Mouse (Mus musculus) kidney, postnatal 0 days (tissue): ENCODE data around the gene Gna12. TPM values are rescaled to one million over a fixed set of nuclear protein-coding genes. Genes with fewer than 3 reads are reported as not detected.

Source experiments
- ATAC-seq: fragments of 200-750 bp; cut with Nextera tagmentation; replicated peaks from 2 replicates; pipeline ENCODE4 v1.8.0; 2017; ENCODE audit warnings: low read depth, moderate number of reproducible peaks, moderate TSS enrichment, moderate library complexity; ENCODE audit not compliant: low FRiP score
- DNase-seq: peaks from one replicate; pipeline ENCODE4 v3.0.0-alpha.2; 2016; ENCODE audit warnings: low spot score
- H3K27ac ChIP-seq: fragments of 300-500 bp; sonication (generic); 2 replicates; pipeline ENCODE4 v1.5.1; 2014; ENCODE audit warnings: mild to moderate bottlenecking
- H3K27me3 ChIP-seq: fragments of 300-500 bp; sonication (generic); 2 replicates; pipeline ENCODE4 v1.6.1; 2014; ENCODE audit warnings: low read length, mixed read lengths; ENCODE audit not compliant: insufficient read depth
- H3K36me3 ChIP-seq: fragments of 300-500 bp; sonication (generic); 2 replicates; pipeline ENCODE4 v1.6.1; 2014; ENCODE audit warnings: low read length, mixed read lengths; ENCODE audit not compliant: insufficient read depth
- H3K4me1 ChIP-seq: fragments of 300-500 bp; sonication (generic); replicated peaks from 2 replicates; pipeline ENCODE4 v1.6.1; 2014; ENCODE audit warnings: antibody characterized with exemption, low read length, mixed read lengths; ENCODE audit not compliant: insufficient read depth
- H3K4me2 ChIP-seq: fragments of 300-500 bp; sonication (generic); 2 replicates; pipeline ENCODE4 v1.6.1; 2014; ENCODE audit warnings: mild to moderate bottlenecking, low read length, moderate library complexity, mixed read lengths
- H3K4me3 ChIP-seq: fragments of 300-500 bp; sonication (generic); replicated peaks from 2 replicates; pipeline ENCODE4 v1.5.1; 2014; ENCODE audit warnings: low read depth, low read length
- H3K9ac ChIP-seq: fragments of 300-500 bp; sonication (generic); 2 replicates; pipeline ENCODE4 v1.6.1; 2014; ENCODE audit warnings: low read depth, low read length
- H3K9me3 ChIP-seq: fragments of 300-500 bp; sonication (generic); replicated peaks from 2 replicates; pipeline ENCODE4 v1.6.1; 2016; ENCODE audit warnings: low read length, inconsistent platforms, mixed read lengths
- CTCF ChIP-seq: IDR thresholded peaks from 2 replicates; pipeline ENCODE4 v1.5.1; 2016; ENCODE audit warnings: antibody characterized with exemption, low read depth, mild to moderate bottlenecking, moderate library complexity
- WGBS: fragments of 180-500 bp; shearing (Covaris S2); extraction: QIAGEN DNeasy Blood & Tissue Kit; methylation state at CpG from one replicate; pipeline ENCODE4 v1.1.7; 2014; 5-methylcytosine and 5-hydroxymethylcytosine counted together
- polyA plus RNA-seq: library from polyadenylated mRNA; unstranded; fragments of >200 nt; fragmentation: Nextera tagmentation; extraction: Ambion mirVana; gene quantifications from 2 replicates; pipeline ENCODE4 v1.2.1, GENCODE M21; 2015

Gna12 gene
- polyA plus RNA-seq, 1 experiment from 2014 or later: 48.8 TPM

DNA sequence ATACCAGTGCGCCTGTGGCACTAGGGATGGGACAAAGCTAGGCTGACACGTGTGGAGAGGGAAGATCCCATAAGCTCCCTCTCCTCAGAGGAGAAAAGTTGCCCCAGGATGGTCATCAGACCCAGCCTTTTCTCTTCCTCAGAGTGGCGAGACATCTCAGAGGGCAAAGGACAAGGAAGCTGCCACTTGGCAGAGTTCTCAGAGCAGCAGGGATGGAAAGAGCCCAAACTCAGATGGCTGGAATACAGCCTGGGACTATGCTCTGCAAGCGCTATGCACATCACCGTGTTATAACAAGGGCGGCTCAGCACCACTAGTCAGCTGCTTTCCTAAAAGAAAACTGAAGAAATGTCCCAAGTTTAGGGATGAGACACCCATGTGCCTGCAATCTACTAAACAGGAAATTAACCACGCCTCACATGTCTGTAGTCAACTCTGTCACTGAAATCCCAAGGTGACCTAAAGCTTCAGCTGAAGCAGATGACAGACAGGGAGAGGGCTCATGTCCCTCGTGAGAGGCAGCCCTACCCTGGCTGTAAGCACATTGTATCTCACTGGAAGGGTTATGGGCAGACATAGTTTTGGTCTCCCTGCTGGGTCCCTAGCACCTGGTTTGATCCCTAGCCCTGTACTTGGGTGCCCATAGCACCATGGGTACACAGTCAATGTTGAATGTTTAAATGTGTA, 48.2 kb downstream of the Gna12 start:
- Histone ChIP-seq H3K9me3 (no peaks in the 10 kb centered on the region), H3K4me2 (no peak overlapping the region), H3K36me3 (peaks cover 53% of the 10 kb centered on the region), H3K9ac (no peak overlapping the region), H3K27me3 (no peaks in the 10 kb centered on the region), H3K27ac (no peak overlapping the region), H3K4me3 (no peak overlapping the region), H3K4me1 (peaks cover 2% of the 10 kb centered on the region; the same call in 1 of the 2 replicates)
- no peak for TF ChIP-seq CTCF
- no peak for DNase-seq
- 86% methylated on average over 8 of the region's 8 CpGs for WGBS
- ATAC-seq: no peak

DNA sequence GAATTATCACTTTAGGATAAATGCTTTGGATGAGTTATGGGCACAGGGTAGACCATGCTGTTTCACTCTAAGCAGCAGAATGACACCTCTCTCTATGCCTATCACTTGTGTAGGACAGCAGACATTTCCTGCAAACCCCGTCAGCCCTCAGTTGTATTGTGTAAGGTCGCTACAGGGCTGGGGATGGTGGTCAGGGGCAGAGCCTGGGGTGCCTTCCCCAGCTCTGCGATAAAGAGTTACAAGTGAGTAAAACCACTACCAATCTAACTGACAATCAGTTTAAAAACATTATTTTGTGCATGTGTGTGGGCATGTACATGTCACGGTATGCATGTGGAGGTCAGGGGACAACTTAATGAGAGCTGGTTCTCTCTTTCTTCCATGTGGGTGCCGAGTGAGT, 49.1 kb downstream of the Gna12 start:
- no peak for DNase-seq
- no peak overlapping the region for H3K9ac ChIP-seq
- H3K27ac ChIP-seq: no peak overlapping the region
- no peaks in the 10 kb centered on the region; the same call in 1 of the 2 replicates for H3K4me1 ChIP-seq
- H3K36me3 ChIP-seq: peaks cover 53% of the 10 kb centered on the region
- no peak for TF ChIP-seq CTCF
- no peaks in the 10 kb centered on the region for H3K27me3 ChIP-seq
- no peak overlapping the region for H3K4me3 ChIP-seq
- H3K9me3 ChIP-seq: no peaks in the 10 kb centered on the region
- ATAC-seq: no peak
- WGBS: 92% methylated on average over 5 of the region's 5 CpGs
- no peak overlapping the region for H3K4me2 ChIP-seq

DNA sequence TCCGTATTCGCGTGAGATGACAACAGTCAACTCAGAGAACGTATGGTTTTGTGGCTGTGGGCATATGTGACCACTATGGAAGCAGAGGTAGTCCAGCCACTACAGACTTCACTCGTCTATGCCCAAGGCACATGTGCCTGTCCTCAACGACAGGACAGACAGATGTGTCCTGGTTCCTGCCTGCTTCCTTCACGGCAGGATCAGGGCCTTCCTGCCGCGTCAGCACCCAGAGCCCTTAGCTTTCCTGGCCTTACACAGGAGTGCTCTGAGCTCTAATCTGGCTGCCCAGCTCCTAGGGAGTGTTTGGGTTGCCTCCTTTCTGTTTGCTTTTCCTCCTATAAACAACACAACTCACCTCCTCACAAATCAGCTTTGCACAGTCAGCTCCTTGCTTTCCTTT, 53.3 kb downstream of the Gna12 start:
- Histone ChIP-seq H3K36me3 (peaks cover 39% of the 10 kb centered on the region), H3K27ac (no peak overlapping the region)

DNA sequence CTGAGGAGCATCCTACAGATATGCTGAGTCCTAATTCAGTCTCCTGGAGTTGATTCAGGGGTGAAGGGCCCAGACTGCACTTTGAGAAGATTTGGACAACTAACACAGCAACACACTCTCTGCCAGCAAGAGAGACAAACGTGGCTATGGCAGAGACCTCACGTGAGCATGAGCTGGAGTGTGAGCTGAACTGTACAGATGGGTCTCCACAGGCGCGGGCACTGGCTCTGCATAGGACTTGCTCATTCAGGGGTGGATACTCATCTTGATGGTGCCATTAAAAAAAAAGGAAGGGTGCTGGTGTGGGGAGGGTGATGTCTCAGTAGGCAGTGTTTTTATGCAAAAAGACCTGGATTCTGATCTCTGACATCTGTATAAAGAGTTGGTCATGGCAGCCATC, 55.1 kb downstream of the Gna12 start:
- no peak for DNase-seq
- Histone ChIP-seq H3K27me3 (no peaks in the 10 kb centered on the region), H3K27ac (no peak overlapping the region), H3K9ac (no peak overlapping the region), H3K9me3 (no peaks in the 10 kb centered on the region), H3K36me3 (peaks cover 30% of the 10 kb centered on the region; the same call in 1 of the 2 replicates), H3K4me1 (peaks cover 12% of the 10 kb centered on the region; the same call in 1 of the 2 replicates), H3K4me3 (no peak overlapping the region), H3K4me2 (no peak overlapping the region)
- no peak for TF ChIP-seq CTCF
- WGBS: 93% methylated on average over 4 of the region's 4 CpGs
- ATAC-seq: no peak

More for the DNA sequence above, 53.3 kb downstream of the Gna12 start:
- DNase-seq (no peak), ATAC-seq (no peak)
- Histone ChIP-seq H3K9ac (no peak overlapping the region), H3K4me3 (no peak overlapping the region), H3K9me3 (no peaks in the 10 kb centered on the region), H3K4me2 (no peak overlapping the region), H3K27me3 (no peaks in the 10 kb centered on the region), H3K4me1 (peaks cover 3% of the 10 kb centered on the region; the same call in 1 of the 2 replicates)
- TF ChIP-seq CTCF: no peak
- WGBS: 52% methylated on average over 9 of the region's 9 CpGs

DNA sequence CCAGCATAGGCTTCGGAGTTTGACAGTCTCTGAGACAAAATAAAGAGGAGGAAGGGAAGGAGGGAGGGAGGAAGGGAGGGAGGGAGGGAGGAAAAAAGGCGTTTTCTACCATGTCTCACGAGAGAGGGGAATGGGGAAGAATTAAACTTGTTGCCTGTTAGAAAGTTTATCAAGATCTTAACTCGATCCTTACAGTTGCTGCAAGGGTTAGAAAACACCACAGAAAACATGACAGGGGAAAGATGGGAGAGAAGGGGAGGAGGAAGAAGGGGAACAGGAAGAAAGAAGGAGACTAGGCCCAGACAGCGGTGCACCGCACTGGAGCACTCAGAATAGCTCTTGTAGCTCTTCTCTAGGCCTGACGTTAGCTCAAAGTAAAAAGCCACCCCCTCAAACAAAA, 58.1 kb downstream of the Gna12 start:
- H3K27ac ChIP-seq: peak overlapping the region; percentile 66
- ATAC-seq: no peak
- H3K36me3 ChIP-seq: 0 out of 2 replicates have a peak, but pooled peaks cover 11% of the 10 kb centered on the region
- DNase-seq: peak; percentile 18
- WGBS: 42% methylated on average over 7 of the region's 7 CpGs
- H3K4me1 ChIP-seq: peaks cover 30% of the 10 kb centered on the region
- no peak for TF ChIP-seq CTCF
- H3K4me2 ChIP-seq: no peak overlapping the region
- H3K9me3 ChIP-seq: no peaks in the 10 kb centered on the region
- no peaks in the 10 kb centered on the region for H3K27me3 ChIP-seq
- H3K9ac ChIP-seq: no peak overlapping the region
- no peak overlapping the region for H3K4me3 ChIP-seq

DNA sequence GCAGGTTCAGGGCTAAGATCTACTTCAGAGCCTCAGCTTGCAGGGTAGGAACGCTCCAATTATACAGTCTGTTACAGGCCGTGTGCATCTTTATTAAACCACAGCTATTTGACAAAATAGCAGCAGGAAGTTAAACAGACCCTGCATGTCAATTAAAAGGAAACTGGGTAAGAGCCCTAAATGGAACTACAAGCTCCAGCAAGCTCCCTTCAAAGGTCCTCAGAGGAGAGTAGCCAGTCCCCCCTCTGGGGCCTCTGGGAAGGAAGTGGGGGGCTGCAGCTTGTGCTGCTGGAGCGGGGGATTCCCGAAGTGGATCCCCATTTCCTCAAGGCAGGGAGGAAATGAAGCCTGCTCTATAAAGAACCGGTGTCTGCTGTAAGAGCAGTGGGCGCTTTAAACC, 58.6 kb downstream of the Gna12 start:
- H3K9ac ChIP-seq: 0 out of 2 replicates have a peak overlapping the region, but pooled peaks have one; percentile 23
- no peak overlapping the region for H3K4me2 ChIP-seq
- no peak for TF ChIP-seq CTCF
- DNase-seq (peak; percentile 77), ATAC-seq (no peak)
- H3K9me3 ChIP-seq: no peaks in the 10 kb centered on the region
- 0 out of 2 replicates have a peak, but pooled peaks cover 11% of the 10 kb centered on the region for H3K36me3 ChIP-seq
- peak overlapping the region; percentile 66 for H3K27ac ChIP-seq
- no peak overlapping the region for H3K4me3 ChIP-seq
- peaks cover 33% of the 10 kb centered on the region for H3K4me1 ChIP-seq
- H3K27me3 ChIP-seq: no peaks in the 10 kb centered on the region
- WGBS: 23% methylated on average over 6 of the region's 6 CpGs
